Mouse (Mus musculus) heart, embryonic 16.5 days (tissue): ENCODE measurements at regions not wholly inside any gene's neighbourhood (a gene's known extent, or its start where the extent isn't known, plus 50 kb on each side); places are given as distances from the start of the nearest gene placed in this dataset.

Experiments
- ATAC-seq: fragments of 200-750 bp; cut with Nextera tagmentation; replicated peaks from 2 replicates; pipeline ENCODE4 v1.8.0; 2017; ENCODE audit warnings: moderate number of reproducible peaks; ENCODE audit not compliant: insufficient read depth, low FRiP score; ENCODE audit errors: extremely low read depth
- H3K27ac ChIP-seq: fragments of 300-500 bp; sonication (generic); 2 replicates; pipeline ENCODE4 v1.5.1; 2014; ENCODE audit warnings: mild to moderate bottlenecking, low read length, control low read depth, moderate library complexity
- H3K27me3 ChIP-seq: fragments of 300-500 bp; sonication (generic); 2 replicates; pipeline ENCODE4 v1.6.1; 2014; ENCODE audit warnings: low read length, mixed read lengths; ENCODE audit not compliant: control insufficient read depth, insufficient read depth
- H3K36me3 ChIP-seq: fragments of 300-500 bp; sonication (generic); 2 replicates; pipeline ENCODE4 v1.6.1; 2014; ENCODE audit not compliant: control insufficient read depth, insufficient read depth
- H3K4me1 ChIP-seq: fragments of 300-500 bp; sonication (generic); 2 replicates; pipeline ENCODE4 v1.6.1; 2014; ENCODE audit warnings: low read length, mixed read lengths; ENCODE audit not compliant: control insufficient read depth, insufficient read depth
- H3K4me2 ChIP-seq: fragments of 300-500 bp; sonication (generic); 2 replicates; pipeline ENCODE4 v1.6.1; 2014; ENCODE audit warnings: low read depth, mild to moderate bottlenecking, control low read depth, low read length
- H3K4me3 ChIP-seq: fragments of 300-500 bp; sonication (generic); 2 replicates; pipeline ENCODE4 v1.5.1; 2014; ENCODE audit warnings: mild to moderate bottlenecking, control low read depth, low read length
- H3K9ac ChIP-seq: fragments of 300-500 bp; sonication (generic); 2 replicates; pipeline ENCODE4 v1.6.1; 2014; ENCODE audit warnings: low read length, control low read depth
- H3K9me3 ChIP-seq: fragments of 300-500 bp; sonication (generic); replicated peaks from 2 replicates; pipeline ENCODE4 v1.6.1; 2016; ENCODE audit warnings: low read length; ENCODE audit not compliant: control insufficient read depth
- WGBS: fragments of 180-500 bp; shearing (Covaris S2); extraction: QIAGEN DNeasy Blood & Tissue Kit; methylation state at CpG from one replicate; pipeline ENCODE4 v1.1.7; 2014; 5-methylcytosine and 5-hydroxymethylcytosine counted together

- 82% methylated on average over 5 of the region's 5 CpGs for WGBS
- no peak for ATAC-seq
- H3K36me3 ChIP-seq = no peaks in the 10 kb centered on the region
- H3K4me1 ChIP-seq = no peaks in the 10 kb centered on the region
- no peak overlapping the region for H3K4me3 ChIP-seq
- H3K27ac ChIP-seq = no peak overlapping the region
- H3K27me3 ChIP-seq = no peaks in the 10 kb centered on the region
- no peaks in the 10 kb centered on the region for H3K9me3 ChIP-seq
- no peak overlapping the region for H3K4me2 ChIP-seq
- no peak overlapping the region for H3K9ac ChIP-seq
Observed at GRCm38 (mm10) chr5:64632171-64632570, 171.0 kb upstream of the Klf3 start.

GRCm38 (mm10) chr5:64634008-64634407 lies 169.2 kb upstream of the Klf3 start:
- Histone ChIP-seq H3K27ac (no peak overlapping the region), H3K9ac (no peak overlapping the region), H3K4me1 (no peaks in the 10 kb centered on the region), H3K9me3 (no peaks in the 10 kb centered on the region), H3K27me3 (no peaks in the 10 kb centered on the region), H3K4me3 (no peak overlapping the region), H3K36me3 (no peaks in the 10 kb centered on the region), H3K4me2 (no peak overlapping the region)
- ATAC-seq = no peak
- 69% methylated on average over 8 of the region's 8 CpGs for WGBS

GRCm38 (mm10) chr5:64634721-64635120 lies 168.5 kb upstream of the Klf3 start:
- H3K36me3 ChIP-seq = no peaks in the 10 kb centered on the region
- no peaks in the 10 kb centered on the region for H3K27me3 ChIP-seq
- no peak overlapping the region for H3K9ac ChIP-seq
- H3K4me3 ChIP-seq = no peak overlapping the region
- no peak for ATAC-seq
- no peak overlapping the region for H3K27ac ChIP-seq
- no peak overlapping the region for H3K4me2 ChIP-seq
- no peaks in the 10 kb centered on the region for H3K4me1 ChIP-seq
- H3K9me3 ChIP-seq = no peaks in the 10 kb centered on the region
- 72% methylated on average over 4 of the region's 4 CpGs for WGBS

GRCm38 (mm10) chr5:64636301-64636700 lies 166.9 kb upstream of the Klf3 start:
- Histone ChIP-seq H3K27ac (no peak overlapping the region), H3K4me2 (no peak overlapping the region), H3K27me3 (no peaks in the 10 kb centered on the region), H3K4me1 (no peaks in the 10 kb centered on the region), H3K36me3 (no peaks in the 10 kb centered on the region), H3K4me3 (no peak overlapping the region), H3K9ac (no peak overlapping the region), H3K9me3 (no peaks in the 10 kb centered on the region)
- ATAC-seq = no peak
- 90% methylated on average over 3 of the region's 3 CpGs for WGBS

- Histone ChIP-seq H3K36me3 (no peaks in the 10 kb centered on the region), H3K4me2 (no peak overlapping the region), H3K27ac (no peak overlapping the region), H3K4me3 (no peak overlapping the region), H3K4me1 (peaks cover 3% of the 10 kb centered on the region), H3K9ac (no peak overlapping the region), H3K27me3 (no peaks in the 10 kb centered on the region), H3K9me3 (peaks cover 3% of the 10 kb centered on the region; the same call in 1 of the 2 replicates)
- WGBS = 95% methylated on average over 1 of the region's 1 CpGs
- ATAC-seq = no peak
Observed at GRCm38 (mm10) chr5:64643584-64643983, 159.6 kb upstream of the Klf3 start.

GRCm38 (mm10) chr5:64647417-64648125 lies 155.6 kb upstream of the Klf3 start:
- peaks cover 3% of the 10 kb centered on the region; the same call in 1 of the 2 replicates for H3K9me3 ChIP-seq
- H3K4me1 ChIP-seq = peaks cover 4% of the 10 kb centered on the region
- peak; percentile 62; the same call in 1 of the 2 replicates for ATAC-seq
- H3K27me3 ChIP-seq = no peaks in the 10 kb centered on the region
- no peak overlapping the region for H3K27ac ChIP-seq
- peak overlapping the region; percentile 37 for H3K4me3 ChIP-seq
- H3K9ac ChIP-seq = peak overlapping the region; percentile 35
- no peaks in the 10 kb centered on the region for H3K36me3 ChIP-seq
- H3K4me2 ChIP-seq = peak overlapping the region; percentile 57
- WGBS = 5% methylated on average over 18 of the region's 18 CpGs

- no peaks in the 10 kb centered on the region for H3K27me3 ChIP-seq
- no peak; the same call in 1 of the 2 replicates for ATAC-seq
- peak overlapping the region; percentile 36 for H3K4me2 ChIP-seq
- H3K27ac ChIP-seq = peak overlapping the region; percentile 53
- no peaks in the 10 kb centered on the region for H3K36me3 ChIP-seq
- 16% methylated on average over 8 of the region's 8 CpGs for WGBS
- H3K4me3 ChIP-seq = no peak overlapping the region
- H3K4me1 ChIP-seq = peaks cover 4% of the 10 kb centered on the region
- no peak overlapping the region for H3K9ac ChIP-seq
- H3K9me3 ChIP-seq = peaks cover 3% of the 10 kb centered on the region; the same call in 1 of the 2 replicates
Observed at GRCm38 (mm10) chr5:64648492-64648891, 154.7 kb upstream of the Klf3 start.

- Histone ChIP-seq H3K27me3 (no peaks in the 10 kb centered on the region), H3K4me2 (no peak overlapping the region), H3K27ac (no peak overlapping the region), H3K36me3 (no peaks in the 10 kb centered on the region), H3K4me3 (no peak overlapping the region), H3K9ac (no peak overlapping the region), H3K4me1 (peaks cover 4% of the 10 kb centered on the region), H3K9me3 (no peaks in the 10 kb centered on the region)
- ATAC-seq = no peak
- WGBS = 60% methylated on average over 3 of the region's 3 CpGs
Observed at GRCm38 (mm10) chr5:64651407-64651806, 151.8 kb upstream of the Klf3 start.

- Histone ChIP-seq H3K4me2 (no peak overlapping the region), H3K4me1 (no peaks in the 10 kb centered on the region; the same call in 1 of the 2 replicates), H3K27me3 (no peaks in the 10 kb centered on the region), H3K9me3 (no peaks in the 10 kb centered on the region), H3K4me3 (no peak overlapping the region), H3K36me3 (no peaks in the 10 kb centered on the region), H3K9ac (no peak overlapping the region), H3K27ac (no peak overlapping the region)
- WGBS = 80% methylated on average over 5 of the region's 5 CpGs
- no peak for ATAC-seq
Observed at GRCm38 (mm10) chr5:64653764-64654163, 149.4 kb upstream of the Klf3 start.
